Mouse (Mus musculus) cerebellum, adult 11-12 months (tissue): ENCODE data around the gene Scarf1.

Experiments used
- DNase-seq: peaks from one replicate; pipeline ENCODE4 v3.0.0; 2022

Gene Scarf1

DNA sequence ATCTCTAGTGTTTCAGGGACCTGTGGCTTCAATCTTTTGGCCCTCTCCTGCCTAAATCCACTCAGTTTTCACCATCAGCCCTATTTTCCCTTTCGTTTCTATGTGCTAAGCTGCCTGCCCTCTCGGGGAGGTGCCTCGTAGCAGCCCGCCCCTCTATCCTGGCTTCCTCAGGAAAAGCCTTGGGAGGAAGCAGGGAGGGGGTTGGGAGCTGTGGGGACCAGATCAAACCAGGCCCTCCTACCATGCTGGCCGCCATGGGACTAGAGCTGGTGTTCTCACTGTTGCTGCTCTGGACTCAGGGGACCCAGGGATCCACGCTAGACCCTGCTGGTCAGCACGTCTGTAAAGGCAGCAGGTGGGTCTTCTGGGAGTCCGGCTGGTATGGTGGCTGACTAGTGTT lies at the start of gene Scarf1:
Gene Scarf1, plus strand, starts transcription at position 205 of the 400 bp plus-strand sequence.
- DNase-seq, result no peak

GRCm38 (mm10) chr11:75463624-75464023 lies 49.7 kb upstream of the Scarf1 start:
- no peak for DNase-seq

- DNase-seq, result no peak
Measured at GRCm38 (mm10) chr11:75464417-75464816, 48.9 kb upstream of the Scarf1 start.

DNA sequence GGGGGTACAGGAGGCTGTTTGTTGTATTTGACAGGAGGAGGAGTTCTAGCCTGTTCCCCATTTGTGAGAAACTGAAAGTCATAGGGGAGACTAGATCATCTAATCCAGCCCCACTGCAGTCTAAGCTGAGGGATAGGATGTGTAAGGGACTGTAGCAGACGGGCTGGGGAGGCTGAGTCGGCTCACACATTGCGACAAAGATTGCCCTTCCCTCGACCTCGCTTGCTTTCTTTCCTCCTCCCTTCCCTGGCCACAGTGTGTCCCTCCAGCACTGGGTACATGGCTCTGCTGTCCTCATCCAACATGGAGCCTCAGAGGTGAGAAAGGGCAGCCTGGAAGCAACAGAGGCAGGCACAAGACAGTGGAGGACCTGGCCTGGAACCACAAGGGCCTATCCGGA lies 48.3 kb upstream of the Scarf1 start:
- DNase-seq, result no peak

GRCm38 (mm10) chr11:75466731-75467505 lies 46.4 kb upstream of the Scarf1 start:
- DNase-seq, result no peak

DNA sequence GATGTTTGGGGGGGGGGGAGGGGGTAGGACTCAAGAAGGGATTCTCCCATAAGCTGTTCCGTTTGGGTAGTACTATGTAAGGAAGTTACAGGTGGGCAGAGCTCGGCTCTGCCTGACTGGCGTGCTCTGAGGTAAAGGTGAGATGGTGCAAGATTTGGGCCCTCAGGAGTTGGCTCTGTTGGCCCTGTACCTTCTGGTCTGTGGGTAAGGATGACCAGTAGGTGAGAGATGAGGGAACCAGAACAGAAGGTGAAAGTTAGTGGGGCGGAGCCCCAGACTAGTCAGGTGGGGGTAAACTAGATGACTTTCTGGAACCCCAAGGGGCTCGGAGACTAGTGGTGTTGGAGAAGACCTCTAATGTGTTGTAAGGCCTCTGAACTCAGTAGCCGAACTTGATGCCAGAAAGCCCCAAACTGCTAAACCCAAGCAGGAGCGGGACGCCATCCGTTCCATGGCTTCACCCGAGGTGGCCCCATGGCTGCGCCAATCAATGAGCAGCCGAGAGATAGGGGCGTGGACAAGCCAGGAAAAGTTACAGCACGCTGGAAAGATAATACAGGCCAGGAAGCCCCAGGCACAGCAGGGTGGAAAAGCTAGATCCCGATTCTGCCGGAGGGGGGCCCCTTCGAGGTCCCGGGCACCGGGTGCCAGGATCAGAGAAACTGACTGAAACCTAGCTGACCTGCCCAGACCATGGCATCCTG lies 45.7 kb upstream of the Scarf1 start:
- DNase-seq, result no peak

DNA sequence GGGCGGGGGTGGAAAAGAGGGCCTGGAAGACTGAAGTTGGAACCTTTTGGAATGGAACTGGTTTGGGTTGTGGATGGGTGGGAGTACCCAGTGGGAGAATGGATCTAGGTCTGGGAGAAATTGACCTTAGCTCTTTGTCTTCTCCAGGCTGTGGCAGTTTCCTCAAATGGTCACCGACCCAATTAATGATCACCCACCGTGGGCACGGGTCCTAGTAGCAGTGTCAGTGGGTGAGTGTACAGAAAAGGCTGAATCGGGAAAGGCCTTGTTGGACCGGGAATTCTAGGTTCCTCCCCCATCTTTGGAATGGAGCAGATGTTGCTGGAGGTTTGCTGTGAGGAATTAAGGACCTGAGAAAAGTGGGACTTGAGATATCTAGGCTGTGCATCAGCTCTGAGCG lies 44.9 kb upstream of the Scarf1 start:
- DNase-seq, result no peak

GRCm38 (mm10) chr11:75469261-75469660 lies 44.1 kb upstream of the Scarf1 start:
- DNase-seq, result no peak

DNA sequence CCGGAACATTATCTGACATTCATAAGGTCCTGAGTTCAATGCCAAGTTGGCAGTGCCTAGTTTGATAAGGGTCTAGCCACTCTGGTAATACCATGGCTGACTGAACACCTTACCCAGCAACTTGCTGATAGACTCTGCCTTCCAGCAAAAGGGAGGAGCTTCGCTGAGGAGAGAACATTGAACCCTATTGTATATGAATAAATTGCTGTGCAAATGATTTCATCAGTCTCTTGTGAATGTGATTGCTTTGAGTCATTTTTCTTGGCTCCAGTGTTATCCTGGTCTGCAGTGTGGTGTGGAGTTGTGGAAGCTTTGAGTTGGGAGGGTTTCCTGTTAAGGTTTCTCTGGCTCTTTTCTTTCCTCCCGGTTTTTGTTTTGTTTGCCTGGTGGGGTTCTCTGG lies 42.7 kb upstream of the Scarf1 start:
- DNase-seq, result no peak

GRCm38 (mm10) chr11:75472469-75473081 lies 40.8 kb upstream of the Scarf1 start:
- no peak for DNase-seq

DNA sequence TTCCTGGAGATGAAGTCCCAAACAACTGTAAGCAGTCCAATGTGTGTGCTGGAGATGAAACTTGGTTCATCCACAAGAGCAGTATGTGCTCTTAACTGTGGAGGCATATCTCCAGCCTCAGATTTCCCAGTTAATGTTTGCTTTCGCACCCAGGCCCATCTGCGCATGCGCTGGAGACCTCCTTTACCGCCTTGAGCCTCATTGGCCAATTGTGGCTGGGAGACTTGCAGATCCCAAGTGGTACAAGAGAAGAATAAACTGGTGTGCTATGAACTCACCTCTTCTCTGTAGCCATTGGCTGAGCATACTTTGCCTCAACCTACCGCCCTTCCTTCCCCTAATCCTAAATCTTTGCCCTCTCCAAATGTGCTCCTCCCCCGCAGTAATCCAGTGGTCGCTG lies 40.0 kb upstream of the Scarf1 start:
- DNase-seq, result no peak

- no peak for DNase-seq
Measured at GRCm38 (mm10) chr11:75486192-75486591, 27.1 kb upstream of the Scarf1 start.

DNA sequence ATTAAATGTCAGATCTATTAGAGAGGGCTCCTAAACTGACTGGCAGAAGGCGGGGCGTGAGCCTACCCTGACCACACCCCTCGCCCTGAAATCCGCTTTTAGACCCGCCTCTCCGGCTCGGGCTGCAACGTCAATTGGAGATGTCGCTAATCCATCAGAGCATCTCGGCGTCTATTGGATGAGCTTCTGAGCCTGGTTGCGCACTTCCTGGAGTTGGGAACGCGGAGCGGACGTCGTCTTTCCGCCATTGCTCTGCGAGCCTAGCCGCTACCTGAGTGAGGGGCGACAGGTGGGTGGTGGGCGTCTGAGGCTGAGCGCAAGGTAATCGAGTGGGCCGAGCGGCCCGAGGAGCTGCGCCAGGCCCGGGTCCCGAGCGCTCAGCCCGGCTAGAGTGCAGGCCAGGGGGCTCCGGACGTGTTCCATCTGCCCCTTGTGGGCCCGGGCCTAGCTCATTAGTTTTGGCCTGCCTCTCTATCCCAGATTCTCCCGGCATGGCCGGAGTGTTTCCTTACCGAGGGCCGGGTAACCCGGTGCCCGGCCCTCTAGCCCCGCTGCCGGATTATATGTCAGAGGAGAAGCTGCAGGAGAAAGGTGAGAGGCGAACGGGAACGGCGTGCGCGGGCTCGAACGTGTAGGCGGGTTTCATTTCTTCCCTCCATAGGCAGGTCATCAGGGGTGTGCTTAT lies 26.6 kb upstream of the Scarf1 start, which contains the start of gene Prpf8:
Gene Prpf8, plus strand, starts transcription at position 216 of the 685 bp plus-strand sequence.
- peak; percentile 97 for DNase-seq

DNA sequence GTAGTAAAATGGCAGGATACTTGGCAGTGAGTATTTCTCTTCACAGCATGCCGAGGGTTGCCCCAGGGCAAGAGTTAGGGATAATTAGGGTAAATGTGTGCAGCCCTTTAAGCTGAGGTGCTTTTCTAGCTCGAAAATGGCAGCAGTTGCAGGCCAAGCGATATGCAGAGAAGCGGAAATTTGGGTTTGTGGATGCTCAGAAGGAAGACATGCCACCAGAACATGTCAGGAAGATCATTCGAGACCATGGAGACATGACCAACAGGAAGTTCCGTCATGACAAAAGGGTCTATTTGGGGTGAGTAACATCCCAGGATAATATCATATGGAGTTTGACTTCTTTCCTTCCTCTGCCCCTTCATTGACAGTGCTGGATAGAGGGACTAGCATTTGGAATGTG lies 25.8 kb upstream of the Scarf1 start:
- no peak for DNase-seq

DNA sequence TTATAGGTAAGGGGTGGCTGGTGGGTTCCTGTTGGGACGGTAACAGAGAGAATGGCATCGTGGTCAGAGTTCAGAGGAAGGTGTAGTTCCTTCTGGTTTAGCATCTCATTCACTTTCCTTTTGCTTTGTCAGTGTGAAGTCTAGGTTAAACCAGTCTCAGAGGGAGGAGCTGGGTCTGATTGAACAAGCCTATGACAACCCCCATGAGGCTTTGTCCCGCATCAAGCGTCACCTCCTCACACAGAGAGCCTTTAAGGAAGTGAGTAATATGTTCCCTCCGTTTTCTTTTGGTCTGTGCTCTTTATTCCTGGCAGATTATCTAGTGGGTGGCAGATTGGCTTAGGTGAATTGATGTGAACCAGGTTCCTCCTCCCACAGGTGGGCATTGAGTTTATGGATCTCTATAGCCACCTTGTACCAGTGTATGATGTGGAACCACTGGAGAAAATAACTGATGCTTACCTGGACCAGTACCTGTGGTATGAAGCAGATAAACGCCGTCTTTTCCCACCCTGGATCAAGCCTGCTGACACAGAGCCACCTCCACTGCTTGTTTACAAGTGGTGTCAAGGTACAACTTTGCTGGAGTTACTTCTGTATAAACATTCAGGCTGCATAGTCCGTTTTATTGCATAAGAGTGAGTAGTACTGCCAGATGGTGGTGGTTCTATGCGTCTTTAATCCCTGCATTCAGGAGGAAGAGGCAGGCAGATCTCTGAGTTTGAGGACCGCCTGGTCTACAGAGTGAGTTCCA lies 18.9 kb upstream of the Scarf1 start:
- no peak for DNase-seq

- DNase-seq, result no peak
Measured at GRCm38 (mm10) chr11:75498126-75498525, 15.2 kb upstream of the Scarf1 start.

- no peak for DNase-seq
Measured at GRCm38 (mm10) chr11:75508162-75508561, 5.2 kb upstream of the Scarf1 start.

DNA sequence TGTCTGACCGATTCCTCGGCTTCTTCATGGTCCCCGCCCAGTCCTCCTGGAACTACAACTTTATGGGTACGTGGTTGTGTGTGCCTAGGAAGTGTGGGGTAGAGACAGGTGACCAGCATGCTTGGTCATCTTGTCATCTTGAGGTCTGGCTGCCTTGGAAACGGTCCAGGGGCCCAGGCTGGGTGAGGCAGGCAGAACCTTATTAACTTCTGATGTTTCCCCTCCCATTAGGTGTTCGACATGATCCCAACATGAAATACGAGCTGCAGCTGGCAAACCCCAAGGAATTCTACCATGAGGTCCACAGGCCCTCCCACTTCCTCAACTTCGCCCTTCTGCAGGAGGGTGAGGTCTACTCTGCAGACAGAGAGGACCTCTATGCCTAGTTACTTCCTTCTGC lies 4.4 kb upstream of the Scarf1 start:
- peak; percentile 44 for DNase-seq

GRCm38 (mm10) chr11:75509741-75510626 lies 3.4 kb upstream of the Scarf1 start, which contains the start of gene Rilp:
TSS of gene Rilp (plus strand) at chr11:75510094.
- peak; percentile 62 for DNase-seq

- peak; percentile 92 for DNase-seq
Measured at GRCm38 (mm10) chr11:75510627-75510993, 2.7 kb upstream of the Scarf1 start.

DNA sequence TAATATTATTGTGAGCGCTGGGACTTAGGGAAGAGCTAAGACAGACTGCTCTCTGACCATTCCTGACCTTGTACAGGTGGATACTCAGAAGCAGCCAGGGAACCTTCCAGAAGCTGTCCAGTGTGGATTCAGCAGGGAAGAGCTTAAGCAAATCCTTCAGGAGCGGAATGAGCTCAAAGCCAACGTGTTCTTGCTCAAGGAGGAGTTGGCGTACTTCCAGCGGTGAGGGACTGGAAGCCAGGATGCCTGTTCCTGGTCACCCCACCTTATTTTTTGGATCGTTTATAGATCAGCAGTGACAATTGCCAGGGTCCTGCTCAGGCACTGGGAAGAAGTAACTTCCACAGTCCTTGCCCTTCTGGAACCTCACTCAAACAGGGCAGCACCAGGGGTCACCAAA lies 2.1 kb upstream of the Scarf1 start:
- DNase-seq, result peak; percentile 65
